Mouse (Mus musculus): ENCODE results near the gene Epb41l5. TPM values are rescaled to one million over a fixed set of nuclear protein-coding genes. Genes with fewer than 3 reads are reported as not detected.

Gene Epb41l5
- polyA plus RNA-seq, 1 experiment from 2014 or later, result 43.7 TPM

DNA sequence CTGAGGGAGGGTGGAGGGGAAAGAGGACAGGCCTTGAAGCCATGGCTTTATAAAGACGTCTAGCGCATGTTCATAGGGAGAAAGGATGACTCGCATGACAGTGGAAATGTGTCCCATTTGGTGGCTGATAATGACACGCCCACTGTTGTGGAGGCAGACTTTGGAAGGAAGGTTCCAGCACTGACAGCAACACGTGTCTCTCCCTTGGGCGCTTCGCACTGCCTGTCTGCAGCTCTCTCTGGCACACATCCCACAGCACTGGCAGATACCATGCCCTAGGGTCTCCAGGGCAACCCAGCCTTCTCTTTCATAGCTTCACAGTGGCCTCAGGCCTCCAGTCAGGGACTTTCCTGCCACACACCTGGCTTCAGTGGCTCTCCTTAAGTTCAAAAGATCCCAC is 130.7 kb downstream of the Epb41l5 start:
- 81% methylated on average over 7 of the region's 7 CpGs for WGBS
- H3K9me3 ChIP-seq (ENCODE audit: control insufficient read depth, low read length), result no peaks in the 10 kb centered on the region
- no peak overlapping the region for H3K4me3 ChIP-seq (ENCODE audit: low read length)
- peaks cover 14% of the 10 kb centered on the region for H3K4me1 ChIP-seq (replicated peaks; ENCODE audit: control insufficient read depth, insufficient read depth, low read length)
- H3K36me3 ChIP-seq (ENCODE audit: control insufficient read depth, insufficient read depth, low read length), result no peaks in the 10 kb centered on the region
- no peak overlapping the region for H3K9ac ChIP-seq (ENCODE audit: low read length)
- no peak for ATAC-seq (ENCODE audit: low read depth)
- H3K27ac ChIP-seq (ENCODE audit: low read length), result 0 out of 2 replicates have a peak overlapping the region, but pooled peaks have one; percentile 8
- no peaks in the 10 kb centered on the region for H3K27me3 ChIP-seq (ENCODE audit: control insufficient read depth, insufficient read depth, low read depth, low read length)
- H3K4me2 ChIP-seq (ENCODE audit: low read depth, low read length), result no peak overlapping the region

DNA sequence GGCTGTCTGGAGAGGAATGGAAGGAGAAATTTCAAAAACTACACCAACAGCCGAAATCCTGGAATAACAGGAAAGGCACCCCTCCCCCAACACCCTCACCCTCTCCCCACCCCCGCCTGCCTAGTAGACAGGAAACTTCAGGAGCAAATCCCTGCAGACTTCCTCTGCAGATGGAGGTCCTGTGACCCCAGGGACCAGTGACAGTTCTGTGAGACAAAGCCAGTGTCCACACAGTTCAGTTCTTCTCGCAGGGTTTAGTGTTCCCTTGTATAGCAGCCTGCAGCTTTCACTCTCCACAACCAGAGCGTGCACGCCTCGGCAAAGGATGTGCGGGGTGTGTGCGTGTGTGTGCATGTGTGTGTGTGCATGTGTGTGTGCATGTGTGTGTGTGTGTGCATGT is 137.9 kb downstream of the Epb41l5 start:
- Histone ChIP-seq H3K27ac (ENCODE audit: low read length) (peak overlapping the region; percentile 71), H3K4me1 (replicated peaks; ENCODE audit: control insufficient read depth, insufficient read depth, low read length) (peaks cover 23% of the 10 kb centered on the region), H3K36me3 (ENCODE audit: control insufficient read depth, insufficient read depth, low read length) (no peaks in the 10 kb centered on the region), H3K27me3 (ENCODE audit: control insufficient read depth, insufficient read depth, low read depth, low read length) (no peaks in the 10 kb centered on the region), H3K9me3 (ENCODE audit: control insufficient read depth, low read length) (no peaks in the 10 kb centered on the region), H3K4me2 (ENCODE audit: low read depth, low read length) (no peak overlapping the region), H3K4me3 (ENCODE audit: low read length) (no peak overlapping the region), H3K9ac (ENCODE audit: low read length) (no peak overlapping the region)
- peak; percentile 34 for ATAC-seq (ENCODE audit: low read depth)
- WGBS, result 48% methylated on average over 8 of the region's 8 CpGs

DNA sequence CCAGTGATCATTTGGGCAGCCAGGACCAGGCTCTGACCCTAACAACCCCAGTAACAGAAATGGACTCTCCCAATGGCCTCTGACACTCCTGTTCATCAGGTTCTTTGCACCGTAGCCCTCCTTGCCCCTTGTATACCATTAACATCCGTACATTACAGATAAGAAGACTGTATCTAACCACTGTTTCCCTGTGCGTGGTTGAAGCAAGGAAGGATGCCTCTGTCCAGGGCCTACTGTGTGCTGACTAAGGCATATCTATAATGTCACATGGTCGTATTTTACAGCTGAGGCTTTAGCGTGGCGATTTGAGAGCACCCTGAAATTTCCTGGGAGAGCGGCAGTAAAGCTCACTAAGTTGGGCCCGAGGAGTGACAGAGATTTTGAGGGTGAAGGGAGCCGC is 138.4 kb downstream of the Epb41l5 start:
- H3K4me2 ChIP-seq (ENCODE audit: low read depth, low read length), result no peak overlapping the region
- H3K36me3 ChIP-seq (ENCODE audit: control insufficient read depth, insufficient read depth, low read length), result no peaks in the 10 kb centered on the region
- H3K4me3 ChIP-seq (ENCODE audit: low read length), result no peak overlapping the region
- no peaks in the 10 kb centered on the region for H3K27me3 ChIP-seq (ENCODE audit: control insufficient read depth, insufficient read depth, low read depth, low read length)
- H3K9me3 ChIP-seq (ENCODE audit: control insufficient read depth, low read length), result no peaks in the 10 kb centered on the region
- H3K9ac ChIP-seq (ENCODE audit: low read length), result no peak overlapping the region
- H3K4me1 ChIP-seq (replicated peaks; ENCODE audit: control insufficient read depth, insufficient read depth, low read length), result peaks cover 26% of the 10 kb centered on the region
- peak overlapping the region; percentile 71 for H3K27ac ChIP-seq (ENCODE audit: low read length)
- 55% methylated on average over 9 of the region's 9 CpGs for WGBS
- no peak for ATAC-seq (ENCODE audit: low read depth)

DNA sequence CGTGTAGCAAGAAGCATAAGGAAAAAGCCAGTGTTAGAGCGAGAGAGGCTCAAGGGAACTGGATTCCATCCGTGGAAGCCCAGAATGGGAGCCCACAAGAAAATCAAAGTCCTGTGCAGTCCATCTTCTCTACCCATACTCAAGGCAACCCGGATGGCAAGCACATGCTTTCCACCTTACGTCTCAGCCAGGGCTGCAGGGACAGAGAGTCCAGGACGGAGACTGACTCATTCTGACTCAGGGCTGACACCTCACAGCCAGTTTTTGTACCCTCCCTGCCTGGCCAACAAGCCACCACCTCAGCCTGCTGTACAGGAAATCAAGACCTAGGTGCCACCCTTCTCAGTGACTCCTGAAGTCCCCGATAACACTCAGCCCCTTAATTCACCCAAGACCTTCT is 139.3 kb downstream of the Epb41l5 start:
- no peak overlapping the region; the same call in 1 of the 2 replicates for H3K27ac ChIP-seq (ENCODE audit: low read length)

DNA sequence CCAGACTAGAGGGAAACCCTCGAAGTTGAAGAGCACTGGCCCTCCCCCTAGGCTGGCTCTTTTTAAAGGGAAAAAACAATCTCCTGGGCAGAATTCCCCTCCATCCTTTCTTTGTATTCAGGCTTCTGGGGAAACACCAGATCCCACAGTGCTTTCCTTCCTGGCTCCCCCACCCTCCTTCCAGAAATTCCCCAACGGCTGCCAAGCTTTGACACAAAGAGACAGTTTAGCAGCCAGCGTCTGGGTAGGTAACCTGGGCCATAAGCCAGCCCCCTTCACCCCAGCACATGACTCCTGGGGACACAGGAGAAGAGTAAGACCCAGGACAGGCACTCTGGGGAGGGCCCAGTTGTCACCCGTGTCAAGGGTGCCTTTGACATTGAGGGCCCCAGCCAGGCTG is 140.3 kb downstream of the Epb41l5 start:
- no peak overlapping the region for H3K4me2 ChIP-seq (ENCODE audit: low read depth, low read length)
- H3K9me3 ChIP-seq (ENCODE audit: control insufficient read depth, low read length), result no peaks in the 10 kb centered on the region
- H3K4me3 ChIP-seq (ENCODE audit: low read length), result no peak overlapping the region
- ATAC-seq (ENCODE audit: low read depth), result no peak
- H3K9ac ChIP-seq (ENCODE audit: low read length), result peak overlapping the region; percentile 41
- peak overlapping the region; percentile 89 for H3K27ac ChIP-seq (ENCODE audit: low read length)
- H3K4me1 ChIP-seq (replicated peaks; ENCODE audit: control insufficient read depth, insufficient read depth, low read length), result peaks cover 32% of the 10 kb centered on the region
- no peaks in the 10 kb centered on the region for H3K36me3 ChIP-seq (ENCODE audit: control insufficient read depth, insufficient read depth, low read length)
- no peaks in the 10 kb centered on the region for H3K27me3 ChIP-seq (ENCODE audit: control insufficient read depth, insufficient read depth, low read depth, low read length)
- WGBS, result 11% methylated on average over 4 of the region's 4 CpGs

More for the DNA sequence above, 139.3 kb downstream of the Epb41l5 start:
- Histone ChIP-seq H3K4me1 (replicated peaks; ENCODE audit: control insufficient read depth, insufficient read depth, low read length) (peaks cover 32% of the 10 kb centered on the region), H3K9ac (ENCODE audit: low read length) (no peak overlapping the region), H3K4me3 (ENCODE audit: low read length) (no peak overlapping the region), H3K36me3 (ENCODE audit: control insufficient read depth, insufficient read depth, low read length) (no peaks in the 10 kb centered on the region), H3K9me3 (ENCODE audit: control insufficient read depth, low read length) (no peaks in the 10 kb centered on the region), H3K4me2 (ENCODE audit: low read depth, low read length) (no peak overlapping the region), H3K27me3 (ENCODE audit: control insufficient read depth, insufficient read depth, low read depth, low read length) (no peaks in the 10 kb centered on the region)
- WGBS, result 80% methylated on average over 7 of the region's 7 CpGs
- ATAC-seq (ENCODE audit: low read depth), result no peak

DNA sequence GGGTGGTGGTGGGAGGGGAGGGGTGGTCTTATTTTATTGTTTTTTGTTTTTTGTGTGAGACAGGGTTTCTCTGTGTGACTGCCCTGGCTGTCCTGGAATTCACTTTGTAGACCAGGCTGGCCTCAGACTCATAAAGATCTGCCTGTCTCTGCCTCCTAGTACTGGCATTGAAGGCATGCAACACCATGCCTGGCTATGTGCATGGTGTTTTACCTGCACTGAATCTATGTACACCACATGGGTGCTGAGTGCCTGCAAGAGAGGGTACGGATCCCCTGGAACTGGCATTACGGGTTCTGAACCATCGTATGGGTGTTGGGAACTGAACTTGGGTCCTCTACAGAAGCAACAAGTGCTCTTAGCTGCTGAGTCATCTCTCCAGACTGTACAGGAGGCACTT is 142.8 kb downstream of the Epb41l5 start:
- peaks cover 5% of the 10 kb centered on the region; the same call in 1 of the 2 replicates for H3K36me3 ChIP-seq (ENCODE audit: control insufficient read depth, insufficient read depth, low read length)
- peaks cover 50% of the 10 kb centered on the region for H3K4me1 ChIP-seq (replicated peaks; ENCODE audit: control insufficient read depth, insufficient read depth, low read length)
- no peak overlapping the region for H3K27ac ChIP-seq (ENCODE audit: low read length)
- no peaks in the 10 kb centered on the region for H3K9me3 ChIP-seq (ENCODE audit: control insufficient read depth, low read length)
- H3K27me3 ChIP-seq (ENCODE audit: control insufficient read depth, insufficient read depth, low read depth, low read length), result no peaks in the 10 kb centered on the region
- H3K4me2 ChIP-seq (ENCODE audit: low read depth, low read length), result no peak overlapping the region
- ATAC-seq (ENCODE audit: low read depth), result no peak
- H3K4me3 ChIP-seq (ENCODE audit: low read length), result no peak overlapping the region
- 72% methylated on average over 3 of the region's 3 CpGs for WGBS
- no peak overlapping the region for H3K9ac ChIP-seq (ENCODE audit: low read length)

DNA sequence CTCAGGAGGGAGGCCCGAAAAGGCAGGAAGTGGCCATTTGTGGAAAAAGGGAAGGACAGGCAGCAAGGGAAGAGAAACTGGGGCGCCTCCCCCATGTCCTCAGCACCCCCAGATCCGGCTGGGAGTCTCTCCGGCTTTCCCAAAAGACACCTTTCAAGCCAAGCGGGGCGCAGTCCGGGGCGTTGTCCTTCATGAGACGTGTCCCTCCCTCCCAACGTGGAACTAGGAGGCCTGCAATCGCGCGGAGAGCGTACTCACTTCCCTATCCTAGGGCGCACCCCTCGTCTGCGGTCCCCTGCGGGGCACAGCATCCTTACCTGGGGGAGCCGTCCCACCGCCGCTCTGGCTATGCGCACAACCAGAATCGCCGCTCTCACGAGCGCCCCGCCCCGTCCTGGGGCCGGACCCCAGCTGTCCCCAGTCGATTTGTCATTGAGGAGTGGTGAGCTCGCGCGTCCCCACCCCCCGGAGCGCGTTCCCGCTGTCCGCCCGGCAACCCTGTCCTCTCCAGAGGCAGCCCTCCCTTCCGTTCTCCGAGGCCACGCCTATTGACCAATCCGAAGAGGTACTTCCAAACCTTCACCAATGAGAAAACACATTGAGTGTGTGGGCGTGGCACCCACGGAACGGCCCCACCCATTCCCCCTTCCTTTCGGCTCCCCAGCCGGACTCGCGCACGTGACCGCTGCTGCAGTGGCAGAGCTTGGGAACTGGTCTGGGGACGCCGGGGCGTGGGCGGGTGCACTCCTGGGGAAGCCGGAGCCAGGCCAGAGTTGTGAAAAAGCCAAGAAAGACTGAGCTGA is 144.3 kb downstream of the Epb41l5 start, which contains the start of gene Ralb:
Ralb (minus strand) TSS at position 535 of the 803 bp plus-strand sequence.
- peak; percentile 96 for ATAC-seq (ENCODE audit: low read depth)
- Histone ChIP-seq H3K4me2 (ENCODE audit: low read depth, low read length) (peak within 1 kb of the TSS; percentile 78), H3K27me3 (ENCODE audit: control insufficient read depth, insufficient read depth, low read depth, low read length) (no peaks in the 10 kb centered on the region), H3K4me1 (replicated peaks; ENCODE audit: control insufficient read depth, insufficient read depth, low read length) (peaks cover 45% of the 10 kb centered on the region), H3K27ac (ENCODE audit: low read length) (peak within 1 kb of the TSS; percentile 94), H3K36me3 (ENCODE audit: control insufficient read depth, insufficient read depth, low read length) (peaks cover 11% of the 10 kb centered on the region), H3K9ac (ENCODE audit: low read length) (peak within 1 kb of the TSS; percentile 94), H3K4me3 (ENCODE audit: low read length) (peak within 1 kb of the TSS; percentile 92), H3K9me3 (ENCODE audit: control insufficient read depth, low read length) (no peaks in the 10 kb centered on the region)
- WGBS, result under 1% methylated on average over 57 of the region's 57 CpGs

DNA sequence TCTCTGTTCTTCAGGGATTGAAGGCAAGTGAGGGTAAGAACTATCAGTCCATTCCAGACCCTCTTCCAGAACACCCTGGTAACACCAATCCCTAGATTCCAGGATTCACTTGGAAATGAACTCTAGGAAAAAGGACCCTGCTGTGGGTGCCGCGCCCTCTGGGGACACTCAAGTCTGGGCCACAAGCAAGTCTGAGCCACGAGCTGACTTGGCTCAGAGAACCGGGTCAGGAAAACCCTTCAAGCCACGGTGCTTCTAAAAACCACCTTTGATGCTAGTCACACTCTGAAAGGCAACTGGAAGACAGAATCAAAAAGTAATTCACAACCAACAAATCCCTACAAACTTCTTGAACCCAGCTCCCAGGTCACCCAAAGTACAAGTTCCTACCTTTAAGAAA is 145.0 kb downstream of the Epb41l5 start:
- peaks cover 16% of the 10 kb centered on the region for H3K36me3 ChIP-seq (ENCODE audit: control insufficient read depth, insufficient read depth, low read length)
- no peaks in the 10 kb centered on the region for H3K27me3 ChIP-seq (ENCODE audit: control insufficient read depth, insufficient read depth, low read depth, low read length)
- peak overlapping the region; percentile 78 for H3K4me2 ChIP-seq (ENCODE audit: low read depth, low read length)
- H3K27ac ChIP-seq (ENCODE audit: low read length), result peak overlapping the region; percentile 94
- H3K4me1 ChIP-seq (replicated peaks; ENCODE audit: control insufficient read depth, insufficient read depth, low read length), result peaks cover 43% of the 10 kb centered on the region
- ATAC-seq (ENCODE audit: low read depth), result no peak
- H3K4me3 ChIP-seq (ENCODE audit: low read length), result peak overlapping the region; percentile 92
- no peaks in the 10 kb centered on the region for H3K9me3 ChIP-seq (ENCODE audit: control insufficient read depth, low read length)
- peak overlapping the region; percentile 94 for H3K9ac ChIP-seq (ENCODE audit: low read length)
- 1% methylated on average over 5 of the region's 5 CpGs for WGBS

DNA sequence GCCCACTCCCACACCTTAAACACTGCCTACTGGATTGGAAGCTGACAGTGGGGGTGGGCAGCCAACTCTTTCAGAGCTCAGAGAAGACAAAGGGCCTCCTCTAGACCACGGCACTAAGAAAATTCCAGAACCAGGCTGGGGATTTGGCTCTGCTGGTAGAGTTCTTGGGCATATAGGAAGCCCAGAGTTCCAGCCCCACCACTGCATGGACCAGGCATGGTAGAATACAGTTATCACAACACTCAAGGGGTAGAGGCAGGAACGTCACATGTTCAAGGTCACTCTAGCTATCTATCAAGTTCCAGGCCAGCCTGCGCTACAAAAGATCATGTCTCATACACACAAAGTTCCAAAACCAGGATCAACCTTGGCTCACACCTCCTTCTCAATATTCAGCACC is 145.6 kb downstream of the Epb41l5 start:
- 51% methylated on average over 3 of the region's 3 CpGs for WGBS

More for the DNA sequence above, 145.6 kb downstream of the Epb41l5 start:
- peak overlapping the region; percentile 94; the same call in 1 of the 2 replicates for H3K27ac ChIP-seq (ENCODE audit: low read length)
- H3K9me3 ChIP-seq (ENCODE audit: control insufficient read depth, low read length), result no peaks in the 10 kb centered on the region
- H3K4me3 ChIP-seq (ENCODE audit: low read length), result peak overlapping the region; percentile 92
- H3K4me1 ChIP-seq (replicated peaks; ENCODE audit: control insufficient read depth, insufficient read depth, low read length), result peaks cover 40% of the 10 kb centered on the region
- peaks cover 16% of the 10 kb centered on the region for H3K36me3 ChIP-seq (ENCODE audit: control insufficient read depth, insufficient read depth, low read length)
- no peak for ATAC-seq (ENCODE audit: low read depth)
- H3K9ac ChIP-seq (ENCODE audit: low read length), result peak overlapping the region; percentile 94
- H3K27me3 ChIP-seq (ENCODE audit: control insufficient read depth, insufficient read depth, low read depth, low read length), result no peaks in the 10 kb centered on the region
- H3K4me2 ChIP-seq (ENCODE audit: low read depth, low read length), result peak overlapping the region; percentile 78

Measured in lung, embryonic 16.5 days (tissue).